Mouse (Mus musculus) embryo, embryonic 11 days (tissue): ENCODE measurements around the gene Rims4.

Experiments used
- DNase-seq: peaks from one replicate; pipeline ENCODE4 v3.0.0-alpha.2; 2015

The Rims4 gene

GRCm38 (mm10) chr2:163918317-163919258, at the start of gene Rims4:
Gene Rims4 (minus strand): TSS chr2:163918683.
- peak; percentile 75 for DNase-seq

- no peak for DNase-seq
These were observed 47.2 kb upstream of the Rims4 start for GRCm38 (mm10) chr2:163965706-163966105.

- no peak for DNase-seq
These were observed 46.4 kb upstream of the Rims4 start for GRCm38 (mm10) chr2:163964606-163965560.

GRCm38 (mm10) chr2:163953622-163954310, 35.3 kb upstream of the Rims4 start:
- no peak for DNase-seq

GRCm38 (mm10) chr2:163951770-163952169, 33.3 kb upstream of the Rims4 start:
- peak; percentile 77 for DNase-seq

GRCm38 (mm10) chr2:163947976-163948375, 29.5 kb upstream of the Rims4 start:
- no peak for DNase-seq

GRCm38 (mm10) chr2:163946221-163946620, 27.7 kb upstream of the Rims4 start:
- no peak for DNase-seq

- no peak for DNase-seq
These were observed 26.0 kb upstream of the Rims4 start for GRCm38 (mm10) chr2:163944511-163944910.

- DNase-seq = no peak
These were observed 24.6 kb upstream of the Rims4 start for GRCm38 (mm10) chr2:163943056-163943455.

- DNase-seq = peak; percentile 8
These were observed 21.0 kb upstream of the Rims4 start for GRCm38 (mm10) chr2:163939522-163939921.

GRCm38 (mm10) chr2:163932151-163932550, 13.7 kb upstream of the Rims4 start:
- peak; percentile 18 for DNase-seq

GRCm38 (mm10) chr2:163928464-163929200, 10.1 kb upstream of the Rims4 start:
- DNase-seq = no peak

GRCm38 (mm10) chr2:163925044-163925443, 6.6 kb upstream of the Rims4 start:
- DNase-seq = no peak

GRCm38 (mm10) chr2:163924531-163924930, 6.0 kb upstream of the Rims4 start:
- DNase-seq = no peak

GRCm38 (mm10) chr2:163923113-163923512, 4.6 kb upstream of the Rims4 start:
- no peak for DNase-seq

GRCm38 (mm10) chr2:163919581-163919980, 1.1 kb upstream of the Rims4 start:
- DNase-seq = no peak

GRCm38 (mm10) chr2:163916703-163917102, 1.8 kb downstream of the Rims4 start:
- DNase-seq = no peak

- DNase-seq = no peak
These were observed 3.1 kb downstream of the Rims4 start for GRCm38 (mm10) chr2:163915294-163915791.

- DNase-seq = peak; percentile 70
These were observed 4.4 kb downstream of the Rims4 start for GRCm38 (mm10) chr2:163914107-163914506.

- no peak for DNase-seq
These were observed 4.8 kb downstream of the Rims4 start for GRCm38 (mm10) chr2:163913704-163914103.

- DNase-seq = no peak
These were observed 6.5 kb downstream of the Rims4 start for GRCm38 (mm10) chr2:163911826-163912444.
